Comparison of ENCODE assay signal across 12 mouse cellular contexts in the genomic region with DNA sequence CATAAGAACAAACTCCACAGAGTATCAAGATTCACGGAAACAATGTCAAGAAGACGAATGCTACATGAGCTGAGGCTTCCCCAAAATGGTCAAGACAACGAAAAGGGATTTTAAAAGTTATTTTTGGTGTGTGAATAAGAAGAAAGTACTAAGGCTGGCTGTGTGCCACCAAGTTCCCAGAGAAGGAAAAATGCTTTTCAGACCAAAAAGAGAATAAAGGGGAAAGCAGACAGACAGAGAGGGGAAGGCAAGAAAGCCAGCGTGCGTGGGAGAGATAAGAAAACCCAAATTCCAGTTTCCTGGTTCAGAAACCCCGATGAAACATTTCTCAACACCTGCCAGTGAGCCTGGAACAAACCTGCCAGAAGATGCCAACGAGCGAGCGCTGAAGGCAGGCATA. TPM values are rescaled to one million over a fixed set of nuclear protein-coding genes. Genes with fewer than 3 reads are reported as not detected.
DNase-seq lines count a peak whose midpoint lies in the region; ATAC-seq and TF ChIP-seq lines count a peak whose summit lies in the region.
"Had no signal": no experiment of that assay in that cellular context is flagged by ENCODE, and none has a peak within 500 bp of the region (broad histone marks: within the 10 kb centered on the region; RNA-seq: fewer than 3 reads in every experiment).

No protein-coding gene starts in this region.

- H3K27me3 ChIP-seq in stomach, embryonic 16.5 days (ENCODE audit: control insufficient read depth, insufficient read depth, low read length): no peaks in the 10 kb centered on the region
- H3K27me3 ChIP-seq: hindbrain, embryonic 13.5 days; neural tube, embryonic 15.5 days had no signal

- no peak for TF ChIP-seq CTCF in layer of hippocampus, adult 2 months (conservative IDR thresholded peaks at IDR 0.05)

- peak; percentile 5; the same call in 1 of the 2 replicates for ATAC-seq in frontal cortex, adult (ENCODE audit: low TSS enrichment)
- no peak for ATAC-seq in stomach, embryonic 16.5 days (ENCODE audit: insufficient read depth, low FRiP score)
- no peak for ATAC-seq in monocyte, adult 5-6 weeks (replicated peaks; ENCODE audit: insufficient number of reproducible peaks, low FRiP score, low TSS enrichment, poor library complexity, severe bottlenecking)

- peaks cover 33% of the 10 kb centered on the region for H3K4me1 ChIP-seq in stomach, embryonic 16.5 days (ENCODE audit: control insufficient read depth, insufficient read depth, low read length)

- H3K36me3 ChIP-seq in stomach, embryonic 16.5 days (ENCODE audit: control insufficient read depth, insufficient read depth, low read length): peaks cover 8% of the 10 kb centered on the region; the same call in 1 of the 2 replicates

- no peaks in the 10 kb centered on the region for H3K9me3 ChIP-seq in stomach, embryonic 16.5 days (replicated peaks; ENCODE audit: control insufficient read depth, low read length)
- H3K9me3 ChIP-seq: hindbrain, embryonic 13.5 days; neural tube, embryonic 15.5 days had no signal

- DNase-seq in frontal cortex, postnatal 25 days (ENCODE audit: low spot score in 2 of 2): no peak
- no peak for DNase-seq in layer of hippocampus, adult 2 months (ENCODE audit: low spot score in 2 of 2)
- no peak for DNase-seq in layer of hippocampus, adult 11-12 months (ENCODE audit: low spot score)
- peak; percentile 58 for DNase-seq in right cerebral cortex, adult 18-20 months
- DNase-seq in right cerebral cortex, postnatal 25 days: no peak
- DNase-seq: adrenal gland, postnatal 25 days; heart, adult 11 months had no signal

- H3K4me2 ChIP-seq in stomach, embryonic 16.5 days (ENCODE audit: low read depth, low read length): no peak overlapping the region
- H3K4me2 ChIP-seq: hindbrain, embryonic 13.5 days; neural tube, embryonic 15.5 days had no signal

- 0 out of 2 replicates have a peak overlapping the region, but pooled peaks have one; percentile 12 for H3K9ac ChIP-seq in stomach, embryonic 16.5 days (ENCODE audit: low read length)
- H3K9ac ChIP-seq: hindbrain, embryonic 13.5 days; neural tube, embryonic 15.5 days had no signal

- H3K27ac ChIP-seq in layer of hippocampus, adult 2 months: peak overlapping the region; percentile 78; the same call in 1 of the 2 replicates
- H3K27ac ChIP-seq in stomach, embryonic 16.5 days (ENCODE audit: low read length): peak overlapping the region; percentile 76
- H3K27ac ChIP-seq: hindbrain, embryonic 13.5 days; neural tube, embryonic 15.5 days had no signal

- H3K4me3 ChIP-seq in layer of hippocampus, adult 2 months: no peak overlapping the region
- no peak overlapping the region for H3K4me3 ChIP-seq in stomach, embryonic 16.5 days (replicated peaks; ENCODE audit: low read length)
- H3K4me3 ChIP-seq: hindbrain, embryonic 13.5 days; neural tube, embryonic 15.5 days had no signal

- WGBS in stomach, embryonic 16.5 days: 58% methylated on average over 9 of the region's 9 CpGs

RNA-seq across cellular contexts. Expression of a gene that starts 50.4 kb away (rescaled TPM):
- total RNA-seq in layer of hippocampus, adult 2 months (2021): 10 to 100 TPM; 61.0 to 65.9 TPM
- 34.5 and 44.2 TPM in 2 replicates for polyA plus RNA-seq in stomach, embryonic 16.5 days (2015; fragmentation: Nextera tagmentation; extraction: Ambion mirVana)
- total RNA-seq in monocyte, adult 5-6 weeks (2017): 11.6 to 26.4 TPM (median 11.9 TPM) in 3 replicates

RNA-seq across cellular contexts. Expression of a gene that starts 59.6 kb away (rescaled TPM):
- 10 to 100 TPM; 46.0 to 49.4 TPM for total RNA-seq in layer of hippocampus, adult 2 months (2021)
- 121 and 145 TPM in 2 replicates for polyA plus RNA-seq in stomach, embryonic 16.5 days (2015; fragmentation: Nextera tagmentation; extraction: Ambion mirVana)
- total RNA-seq in monocyte, adult 5-6 weeks (2017): 13.0 to 48.5 TPM (median 38.5 TPM) in 3 replicates
